ENCODE assay signal across 8 mouse cellular contexts in genomic region chr10:80831136-80831535, GRCm38 (mm10). TPM values are rescaled to one million over a fixed set of nuclear protein-coding genes. Genes with fewer than 3 reads are reported as not detected.
DNase-seq lines count a peak whose midpoint lies in the region; ATAC-seq and TF ChIP-seq lines count a peak whose summit lies in the region.

No protein-coding gene starts in this region.

- no peak; the same call in 1 of the 2 replicates for ATAC-seq in forebrain, embryonic 11.5 days (replicated peaks; ENCODE audit: low FRiP score)
- ATAC-seq in forebrain, embryonic 16.5 days: no peak
- no peak; the same call in 1 of the 2 replicates for ATAC-seq in G1E (ENCODE audit: extremely low read depth, insufficient number of reproducible peaks, low FRiP score, poor library complexity, severe bottlenecking)
- ATAC-seq in forebrain, embryonic 14.5 days: no peak
- no peak for ATAC-seq in midbrain, embryonic 14.5 days (ENCODE audit: low FRiP score, low TSS enrichment)

- 1% methylated on average over 9 of the region's 9 CpGs for WGBS in forebrain, embryonic 11.5 days
- 5% methylated on average over 9 of the region's 9 CpGs for whole genome bisulfite sequencing in forebrain, embryonic 16.5 days
- 4% methylated on average over 9 of the region's 9 CpGs for WGBS in forebrain, embryonic 14.5 days
- 3% methylated on average over 9 of the region's 9 CpGs for WGBS in limb, embryonic 10.5 days
- WGBS in midbrain, embryonic 14.5 days: 5% methylated on average over 9 of the region's 9 CpGs

- H3K9me3 ChIP-seq in forebrain, embryonic 11.5 days (ENCODE audit: control insufficient read depth, low read length): no peaks in the 10 kb centered on the region; the same call in 1 of the 2 replicates
- no peaks in the 10 kb centered on the region for H3K9me3 ChIP-seq in forebrain, embryonic 16.5 days (ENCODE audit: control insufficient read depth, low read length)
- peaks cover 18% of the 10 kb centered on the region for H3K9me3 ChIP-seq in G1E (replicated peaks)
- H3K9me3 ChIP-seq in forebrain, embryonic 14.5 days (replicated peaks; ENCODE audit: control insufficient read depth, low read length): no peaks in the 10 kb centered on the region
- no peaks in the 10 kb centered on the region; the same call in 1 of the 2 replicates for H3K9me3 ChIP-seq in limb, embryonic 10.5 days (replicated peaks)
- no peaks in the 10 kb centered on the region for H3K9me3 ChIP-seq in midbrain, embryonic 14.5 days (ENCODE audit: control insufficient read depth, low read length)

- no peak overlapping the region for H3K9ac ChIP-seq in forebrain, embryonic 11.5 days (ENCODE audit: low read length)
- H3K9ac ChIP-seq in forebrain, embryonic 16.5 days (replicated peaks; ENCODE audit: low read depth, low read length): no peak overlapping the region
- no peak overlapping the region for H3K9ac ChIP-seq in forebrain, embryonic 14.5 days (ENCODE audit: low read length)
- H3K9ac ChIP-seq in midbrain, embryonic 14.5 days (replicated peaks; ENCODE audit: low read length): no peak overlapping the region; the same call in 1 of the 2 replicates

- H3K4me3 ChIP-seq in forebrain, embryonic 11.5 days (ENCODE audit: low read depth, low read length): no peak overlapping the region
- no peak overlapping the region for H3K4me3 ChIP-seq in forebrain, embryonic 16.5 days (replicated peaks; ENCODE audit: low read length)
- no peak overlapping the region for H3K4me3 ChIP-seq in G1E (ENCODE audit: low read depth, low read length)
- no peak overlapping the region for H3K4me3 ChIP-seq in forebrain, embryonic 14.5 days (ENCODE audit: low read depth, low read length)
- H3K4me3 ChIP-seq in limb, embryonic 10.5 days: no peak overlapping the region
- no peak overlapping the region for H3K4me3 ChIP-seq in midbrain, embryonic 14.5 days (replicated peaks; ENCODE audit: low read depth, low read length)

- H3K27ac ChIP-seq in forebrain, embryonic 11.5 days (ENCODE audit: low read depth, low read length): no peak overlapping the region
- no peak overlapping the region for H3K27ac ChIP-seq in forebrain, embryonic 16.5 days (ENCODE audit: low read length)
- H3K27ac ChIP-seq in forebrain, embryonic 14.5 days (ENCODE audit: low read depth, low read length): no peak overlapping the region
- no peak overlapping the region; the same call in 1 of the 2 replicates for H3K27ac ChIP-seq in limb, embryonic 10.5 days
- H3K27ac ChIP-seq in midbrain, embryonic 14.5 days (replicated peaks; ENCODE audit: low read depth, low read length): no peak overlapping the region

- TF ChIP-seq CTCF in G1E (IDR thresholded peaks at IDR 0.05; ENCODE audit: low read depth, low read length): no peak

- peaks cover 18% of the 10 kb centered on the region for H3K4me1 ChIP-seq in forebrain, embryonic 11.5 days (replicated peaks; ENCODE audit: control insufficient read depth, insufficient read depth, low read length)
- peaks cover 23% of the 10 kb centered on the region for H3K4me1 ChIP-seq in forebrain, embryonic 16.5 days (replicated peaks; ENCODE audit: control insufficient read depth, insufficient read depth, low read length)
- peaks cover 55% of the 10 kb centered on the region for H3K4me1 ChIP-seq in G1E (ENCODE audit: insufficient read depth, low read depth, low read length)
- peaks cover 5% of the 10 kb centered on the region for H3K4me1 ChIP-seq in forebrain, embryonic 14.5 days (ENCODE audit: control insufficient read depth, insufficient read depth, low read length)
- H3K4me1 ChIP-seq in limb, embryonic 10.5 days: peaks cover 57% of the 10 kb centered on the region
- H3K4me1 ChIP-seq in midbrain, embryonic 14.5 days (ENCODE audit: control insufficient read depth, insufficient read depth, low read length): peaks cover 10% of the 10 kb centered on the region

- H3K36me3 ChIP-seq in forebrain, embryonic 11.5 days (ENCODE audit: control insufficient read depth, insufficient read depth, low read length): no peaks in the 10 kb centered on the region; the same call in 1 of the 2 replicates
- peaks cover 10% of the 10 kb centered on the region for H3K36me3 ChIP-seq in forebrain, embryonic 16.5 days (ENCODE audit: control insufficient read depth, insufficient read depth)
- peaks cover 41% of the 10 kb centered on the region for H3K36me3 ChIP-seq in G1E (replicated peaks)
- peaks cover 27% of the 10 kb centered on the region for H3K36me3 ChIP-seq in forebrain, embryonic 14.5 days (ENCODE audit: control insufficient read depth, insufficient read depth, low read length)
- H3K36me3 ChIP-seq in limb, embryonic 10.5 days: peaks cover 31% of the 10 kb centered on the region
- peaks cover 24% of the 10 kb centered on the region for H3K36me3 ChIP-seq in midbrain, embryonic 14.5 days (ENCODE audit: control insufficient read depth, insufficient read depth, low read length)

- H3K27me3 ChIP-seq in forebrain, embryonic 11.5 days (ENCODE audit: control insufficient read depth, insufficient read depth, low read length): peaks cover 16% of the 10 kb centered on the region
- H3K27me3 ChIP-seq in forebrain, embryonic 16.5 days (replicated peaks; ENCODE audit: control insufficient read depth, insufficient read depth, low read length): no peaks in the 10 kb centered on the region
- H3K27me3 ChIP-seq in G1E (ENCODE audit: insufficient read depth, low read length): peaks cover 30% of the 10 kb centered on the region
- 0 out of 2 replicates have a peak, but pooled peaks cover 3% of the 10 kb centered on the region for H3K27me3 ChIP-seq in forebrain, embryonic 14.5 days (replicated peaks; ENCODE audit: control insufficient read depth, insufficient read depth, low read length)
- peaks cover 42% of the 10 kb centered on the region for H3K27me3 ChIP-seq in limb, embryonic 10.5 days (ENCODE audit: low read depth, poor library complexity, severe bottlenecking)
- peaks cover 25% of the 10 kb centered on the region for H3K27me3 ChIP-seq in midbrain, embryonic 14.5 days (ENCODE audit: control insufficient read depth, insufficient read depth, low read length)

- 0 out of 2 replicates have a peak overlapping the region, but pooled peaks have one; percentile 24 for H3K4me2 ChIP-seq in forebrain, embryonic 11.5 days (ENCODE audit: low read depth, low read length, severe bottlenecking)
- H3K4me2 ChIP-seq in forebrain, embryonic 16.5 days (ENCODE audit: low read length): no peak overlapping the region
- no peak overlapping the region for H3K4me2 ChIP-seq in forebrain, embryonic 14.5 days (ENCODE audit: low read length)
- no peak overlapping the region for H3K4me2 ChIP-seq in midbrain, embryonic 14.5 days (ENCODE audit: low read length)

- DNase-seq in forebrain, embryonic 11.5 days (ENCODE audit: low spot score): peak; percentile 84
- peak; percentile 54 for DNase-seq in G1E (ENCODE audit: low spot score)
- DNase-seq in forebrain, embryonic 14.5 days (ENCODE audit: low spot score): peak; percentile 63
- peak; percentile 78 for DNase-seq in limb, embryonic 10.5 days (ENCODE audit: low spot score)
- peak; percentile 65 for DNase-seq in midbrain, embryonic 14.5 days
- DNase-seq in frontal cortex, postnatal 25 days (ENCODE audit: low spot score in 2 of 2): no peak
- no peak for DNase-seq in cerebellum, adult 11 months

RNA-seq across cellular contexts. Expression of gene Oaz1, which starts 4.7 kb away (rescaled TPM):
- 1,775 and 1,994 TPM in 2 replicates for polyA plus RNA-seq in forebrain, embryonic 11.5 days (2014; fragmentation: Nextera tagmentation; extraction: Ambion mirVana)
- polyA plus RNA-seq in forebrain, embryonic 16.5 days (2015; fragmentation: Nextera tagmentation; extraction: Ambion mirVana): 1,342 and 1,351 TPM in 2 replicates
- total RNA-seq in G1E (2014; fragmentation: Nextera tagmentation) (310 and 444 TPM in 2 replicates), G1E (2017) (228 and 347 TPM in 2 replicates)
- polyA plus RNA-seq in G1E (2012): 1,655 and 2,091 TPM in 2 replicates
- polyA plus RNA-seq in forebrain, embryonic 14.5 days (2014; fragmentation: Nextera tagmentation; extraction: Ambion mirVana): 1,568 and 1,701 TPM in 2 replicates
- 2,414 and 2,486 TPM in 2 replicates for polyA plus RNA-seq in limb, embryonic 10.5 days (2016; fragmentation: Nextera tagmentation; extraction: Ambion mirVana)
- 1,218 and 1,334 TPM in 2 replicates for polyA plus RNA-seq in midbrain, embryonic 14.5 days (2014; fragmentation: Nextera tagmentation; extraction: Ambion mirVana)

RNA-seq across cellular contexts. Expression of gene Lingo3, which starts 12.7 kb away (rescaled TPM):
- 1.2 and 2.1 TPM in 2 replicates for polyA plus RNA-seq in forebrain, embryonic 11.5 days (2014; fragmentation: Nextera tagmentation; extraction: Ambion mirVana)
- 6.0 and 9.3 TPM in 2 replicates for polyA plus RNA-seq in forebrain, embryonic 16.5 days (2015; fragmentation: Nextera tagmentation; extraction: Ambion mirVana)
- total RNA-seq in G1E (2014; fragmentation: Nextera tagmentation) (not detected in 2 replicates), G1E (2017) (0.05 and 0.06 TPM in 2 replicates)
- not detected in 2 replicates for polyA plus RNA-seq in G1E (2012)
- polyA plus RNA-seq in forebrain, embryonic 14.5 days (2014; fragmentation: Nextera tagmentation; extraction: Ambion mirVana): 2.7 and 4.7 TPM in 2 replicates
- polyA plus RNA-seq in limb, embryonic 10.5 days (2016; fragmentation: Nextera tagmentation; extraction: Ambion mirVana): 0.44 and 0.60 TPM in 2 replicates
- 6.2 and 7.3 TPM in 2 replicates for polyA plus RNA-seq in midbrain, embryonic 14.5 days (2014; fragmentation: Nextera tagmentation; extraction: Ambion mirVana)

RNA-seq across cellular contexts. Expression of gene Jsrp1, which starts 17.8 kb away (rescaled TPM):
- 0.47 and 0.59 TPM in 2 replicates for polyA plus RNA-seq in forebrain, embryonic 11.5 days (2014; fragmentation: Nextera tagmentation; extraction: Ambion mirVana)
- polyA plus RNA-seq in forebrain, embryonic 16.5 days (2015; fragmentation: Nextera tagmentation; extraction: Ambion mirVana): not detected in 2 replicates
- total RNA-seq in G1E (2014; fragmentation: Nextera tagmentation) (not detected in 2 replicates), G1E (2017) (not detected in 2 replicates)
- polyA plus RNA-seq in G1E (2012): 0.07 and 0.09 TPM in 2 replicates
- polyA plus RNA-seq in forebrain, embryonic 14.5 days (2014; fragmentation: Nextera tagmentation; extraction: Ambion mirVana): 0.30 and 0.31 TPM in 2 replicates
- 0.74 and 0.80 TPM in 2 replicates for polyA plus RNA-seq in limb, embryonic 10.5 days (2016; fragmentation: Nextera tagmentation; extraction: Ambion mirVana)
- 0.23 and 0.30 TPM in 2 replicates for polyA plus RNA-seq in midbrain, embryonic 14.5 days (2014; fragmentation: Nextera tagmentation; extraction: Ambion mirVana)

RNA-seq across cellular contexts. Expression of gene Lsm7, which starts 23.9 kb away (rescaled TPM):
- polyA plus RNA-seq in forebrain, embryonic 11.5 days (2014; fragmentation: Nextera tagmentation; extraction: Ambion mirVana): 308 and 322 TPM in 2 replicates
- polyA plus RNA-seq in forebrain, embryonic 16.5 days (2015; fragmentation: Nextera tagmentation; extraction: Ambion mirVana): 223 and 228 TPM in 2 replicates
- 51.2 and 53.5 TPM in 2 replicates for total RNA-seq in G1E (2014; fragmentation: Nextera tagmentation)
- 282 and 373 TPM in 2 replicates for total RNA-seq in G1E (2017)
- 226 and 269 TPM in 2 replicates for polyA plus RNA-seq in G1E (2012)
- 265 and 372 TPM in 2 replicates for polyA plus RNA-seq in forebrain, embryonic 14.5 days (2014; fragmentation: Nextera tagmentation; extraction: Ambion mirVana)
- polyA plus RNA-seq in limb, embryonic 10.5 days (2016; fragmentation: Nextera tagmentation; extraction: Ambion mirVana): 358 and 440 TPM in 2 replicates
- polyA plus RNA-seq in midbrain, embryonic 14.5 days (2014; fragmentation: Nextera tagmentation; extraction: Ambion mirVana): 256 and 328 TPM in 2 replicates

RNA-seq across cellular contexts. Expression of gene Sppl2b, which starts 23.9 kb away (rescaled TPM):
- polyA plus RNA-seq in forebrain, embryonic 11.5 days (2014; fragmentation: Nextera tagmentation; extraction: Ambion mirVana): 37.0 and 39.8 TPM in 2 replicates
- 64.9 and 78.6 TPM in 2 replicates for polyA plus RNA-seq in forebrain, embryonic 16.5 days (2015; fragmentation: Nextera tagmentation; extraction: Ambion mirVana)
- 46.0 and 55.1 TPM in 2 replicates for total RNA-seq in G1E (2014; fragmentation: Nextera tagmentation)
- total RNA-seq in G1E (2017): 18.0 and 22.1 TPM in 2 replicates
- 76.6 and 92.5 TPM in 2 replicates for polyA plus RNA-seq in G1E (2012)
- 30.4 and 44.6 TPM in 2 replicates for polyA plus RNA-seq in forebrain, embryonic 14.5 days (2014; fragmentation: Nextera tagmentation; extraction: Ambion mirVana)
- polyA plus RNA-seq in limb, embryonic 10.5 days (2016; fragmentation: Nextera tagmentation; extraction: Ambion mirVana): 44.9 and 48.5 TPM in 2 replicates
- 60.5 and 62.7 TPM in 2 replicates for polyA plus RNA-seq in midbrain, embryonic 14.5 days (2014; fragmentation: Nextera tagmentation; extraction: Ambion mirVana)

Comparison
In these comparisons a context has a peak if more than half of its experiments do, and no peak if none do; other contexts are left out.
1. DNase-seq: peak in forebrain, embryonic 11.5 days (single experiment), G1E (single experiment), forebrain, embryonic 14.5 days (single experiment), limb, embryonic 10.5 days (single experiment) and midbrain, embryonic 14.5 days (single experiment); none in frontal cortex, postnatal 25 days (0 of 2) and cerebellum, adult 11 months (single experiment).